Mouse (Mus musculus) lung, adult 2 months (tissue): ENCODE data around the gene Ikbkg. TPM values are rescaled to one million over a fixed set of nuclear protein-coding genes. Genes with fewer than 3 reads are reported as not detected.
"Not testable (repeated sequence)": the region's sequence is repeated elsewhere in the genome, so short reads cannot be mapped to it uniquely, and the experiment has no call there.

Source experiments
- DNase-seq: peaks from one replicate; pipeline ENCODE4 v3.0.0; 2022
- H3K4me1 ChIP-seq: fragments of 200-500 bp; 2 replicates; pipeline ENCODE4 v1.6.1; 2011; ENCODE audit warnings: low read length; ENCODE audit not compliant: control insufficient read depth, insufficient read depth
- H3K4me3 ChIP-seq: fragments of 200-500 bp; replicated peaks from 2 replicates; pipeline ENCODE3; 2011; ENCODE audit warnings: low read depth, mild to moderate bottlenecking, control low read depth, low read length; ENCODE audit errors: extremely low read depth
- CTCF ChIP-seq: fragments of 200-500 bp; IDR thresholded peaks from 2 replicates; pipeline ENCODE4 v1.5.1; 2011; ENCODE audit warnings: mild to moderate bottlenecking, low read length, control low read depth; ENCODE audit not compliant: insufficient read depth
- POLR2A ChIP-seq: fragments of 200-500 bp; IDR thresholded peaks from 2 replicates; pipeline ENCODE4 v1.6.1; 2011; ENCODE audit warnings: low read depth, mild to moderate bottlenecking, control low read depth, low read length, borderline replicate concordance; ENCODE audit errors: extremely low read depth
- WGBS: fragments of 180-500 bp; shearing (Covaris S2); methylation state at CpG from one replicate; pipeline ENCODE4 v1.1.7; 2018; 5-methylcytosine and 5-hydroxymethylcytosine counted together
- polyA plus RNA-seq: library from polyadenylated mRNA; depleted of rRNA; stranded (reverse); fragments of >200 nt; gene quantifications from 2 replicates; pipeline ENCODE4 v1.2.3, GENCODE M21; 2012; rRNA removed

The Ikbkg gene
- polyA plus RNA-seq: 15.2 and 20.2 TPM in 2 replicates

DNA sequence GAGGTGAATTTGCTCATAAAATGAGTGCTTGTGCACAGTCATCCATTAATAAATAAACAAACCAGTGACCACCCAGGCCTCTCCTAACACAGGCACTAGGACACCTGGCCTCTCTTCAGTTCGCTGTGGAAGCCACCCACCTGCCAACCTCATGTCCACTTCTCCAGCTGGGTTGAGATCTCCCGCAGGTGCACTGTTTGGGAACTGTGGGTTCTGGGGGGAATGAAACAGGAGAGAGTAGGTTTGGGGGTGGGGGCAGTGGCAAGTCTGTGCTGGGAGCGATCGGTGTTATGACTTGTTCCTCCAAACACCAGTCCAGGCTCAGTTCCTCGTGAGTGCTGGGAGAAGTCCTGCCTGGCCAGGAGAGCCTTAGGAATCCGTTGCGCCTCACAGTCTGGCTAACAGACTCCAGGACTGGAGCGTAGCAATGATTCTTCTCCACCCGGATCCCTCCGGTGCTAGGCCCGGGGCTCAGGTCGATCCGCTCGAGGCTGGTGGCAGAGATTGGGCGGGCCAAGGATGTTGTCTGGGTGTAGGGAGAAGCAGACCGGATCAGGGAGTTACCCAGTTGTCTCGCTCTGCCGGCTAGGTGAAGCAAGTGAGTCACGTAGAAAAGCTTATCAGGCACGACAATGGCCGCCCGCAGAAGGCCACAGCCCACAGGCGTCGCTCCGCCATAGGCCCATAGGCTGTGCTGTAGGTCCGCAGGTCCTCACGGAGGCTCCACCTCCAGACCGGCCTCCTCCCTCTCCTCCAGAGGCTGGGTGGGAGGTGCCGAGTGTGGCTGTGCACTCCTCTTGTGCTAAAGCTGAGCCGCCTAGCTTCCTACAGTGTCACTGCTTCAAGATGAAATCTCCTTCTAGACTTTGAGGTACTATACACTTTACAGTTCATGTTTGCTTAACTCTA lies at the start of gene Ikbkg, which contains the start of gene Fam3a:
Gene Ikbkg, plus strand, starts transcription at position 756 of the 909 bp plus-strand sequence.
Gene Fam3a, minus strand, starts transcription at position 738 of the 909 bp plus-strand sequence.
- peak; percentile 64 for DNase-seq
- 30% methylated on average over 30 of the region's 30 CpGs for WGBS

GRCm38 (mm10) chrX:74352645-74353466 lies 40.2 kb upstream of the Ikbkg start:
- Histone ChIP-seq H3K4me1 (peaks cover 5% of the 10 kb centered on the region), H3K4me3 (peak overlapping the region; percentile 65)
- TF ChIP-seq CTCF (no peak), POLR2A (no peak)
- 37% methylated on average over 13 of the region's 13 CpGs for WGBS
- DNase-seq: no peak

More for the DNA sequence above, at the start of gene Ikbkg, which contains the start of gene Fam3a:
- no peaks in the 10 kb centered on the region; the same call in 1 of the 2 replicates for H3K4me1 ChIP-seq
- peak within 1 kb of the TSS; percentile 78 for H3K4me3 ChIP-seq
- TF ChIP-seq CTCF (no peak), POLR2A (peak; percentile 88; the same call in 1 of the 2 replicates)

DNA sequence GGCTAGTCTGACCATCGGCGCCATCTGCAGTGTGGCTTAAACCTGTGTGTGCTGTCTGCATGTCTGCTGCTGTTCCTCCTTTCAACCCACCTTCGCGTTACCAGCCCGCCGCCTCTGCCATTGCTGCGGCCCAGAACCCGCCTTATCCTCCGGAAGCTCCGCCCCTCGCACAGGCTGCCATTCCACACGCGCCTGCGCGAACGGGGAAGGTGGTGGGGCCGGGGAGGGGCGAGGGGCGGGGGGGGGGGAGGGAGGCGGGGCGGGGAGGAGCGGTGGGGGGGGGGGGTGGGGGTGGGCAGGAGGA lies 39.7 kb upstream of the Ikbkg start, which contains the start of gene Lage3:
Gene Lage3, minus strand, starts transcription at position 152 of the 304 bp plus-strand sequence.
- 38% methylated on average over 17 of the region's 22 CpGs for WGBS
- Histone ChIP-seq H3K4me3 (peak within 1 kb of the TSS; percentile 65), H3K4me1 (peaks cover 5% of the 10 kb centered on the region)
- TF ChIP-seq POLR2A (peak; percentile 73; the same call in 1 of the 2 replicates), CTCF (no peak)
- peak; percentile 69 for DNase-seq

- not testable (repeated sequence) for H3K4me3 ChIP-seq, DNase-seq, H3K4me1 ChIP-seq
- WGBS: 88% methylated on average over 3 of the region's 3 CpGs
Measured at GRCm38 (mm10) chrX:74357069-74357468, 36.0 kb upstream of the Ikbkg start.

DNA sequence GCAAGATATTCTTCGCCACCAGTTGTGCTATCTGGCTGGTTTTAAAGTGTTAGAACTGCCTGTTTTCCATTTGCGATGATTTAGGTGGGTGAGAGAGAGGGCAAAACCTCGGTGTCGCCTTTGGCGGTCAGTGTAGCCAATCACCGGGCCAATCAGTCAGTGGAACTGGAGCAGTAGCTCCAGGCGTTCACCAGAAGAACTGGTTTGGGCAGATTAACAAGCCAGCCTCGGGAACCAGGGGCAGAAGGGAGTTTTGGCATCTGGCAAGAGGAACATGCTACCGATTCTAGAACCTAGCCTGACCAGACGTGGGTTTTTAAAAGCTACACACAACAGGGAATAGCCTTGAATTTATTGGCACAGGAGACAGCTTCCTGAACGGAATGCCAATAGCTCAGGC lies 33.9 kb upstream of the Ikbkg start:
- H3K4me1 ChIP-seq: no peaks in the 10 kb centered on the region
- no peak overlapping the region for H3K4me3 ChIP-seq
- 42% methylated on average over 11 of the region's 11 CpGs for WGBS
- TF ChIP-seq POLR2A (no peak), CTCF (no peak)
- DNase-seq: peak; percentile 11

- H3K4me3 ChIP-seq: peak overlapping the region; percentile 63
- WGBS: 62% methylated on average over 10 of the region's 10 CpGs
Measured at GRCm38 (mm10) chrX:74367512-74367911, 25.6 kb upstream of the Ikbkg start.

GRCm38 (mm10) chrX:74368209-74368909 lies 24.7 kb upstream of the Ikbkg start:
- 27% methylated on average over 47 of the region's 49 CpGs for WGBS
- Histone ChIP-seq H3K4me1 (peaks cover 3% of the 10 kb centered on the region; the same call in 1 of the 2 replicates), H3K4me3 (peak overlapping the region; percentile 65)
- peak; percentile 47; the same call in 1 of the 2 replicates for TF ChIP-seq POLR2A
- no peak for TF ChIP-seq CTCF
- DNase-seq: peak; percentile 64

More at GRCm38 (mm10) chrX:74367512-74367911, 25.6 kb upstream of the Ikbkg start:
- TF ChIP-seq CTCF: no peak
- no peak for TF ChIP-seq POLR2A
- H3K4me1 ChIP-seq: peaks cover 3% of the 10 kb centered on the region; the same call in 1 of the 2 replicates
- DNase-seq: no peak

DNA sequence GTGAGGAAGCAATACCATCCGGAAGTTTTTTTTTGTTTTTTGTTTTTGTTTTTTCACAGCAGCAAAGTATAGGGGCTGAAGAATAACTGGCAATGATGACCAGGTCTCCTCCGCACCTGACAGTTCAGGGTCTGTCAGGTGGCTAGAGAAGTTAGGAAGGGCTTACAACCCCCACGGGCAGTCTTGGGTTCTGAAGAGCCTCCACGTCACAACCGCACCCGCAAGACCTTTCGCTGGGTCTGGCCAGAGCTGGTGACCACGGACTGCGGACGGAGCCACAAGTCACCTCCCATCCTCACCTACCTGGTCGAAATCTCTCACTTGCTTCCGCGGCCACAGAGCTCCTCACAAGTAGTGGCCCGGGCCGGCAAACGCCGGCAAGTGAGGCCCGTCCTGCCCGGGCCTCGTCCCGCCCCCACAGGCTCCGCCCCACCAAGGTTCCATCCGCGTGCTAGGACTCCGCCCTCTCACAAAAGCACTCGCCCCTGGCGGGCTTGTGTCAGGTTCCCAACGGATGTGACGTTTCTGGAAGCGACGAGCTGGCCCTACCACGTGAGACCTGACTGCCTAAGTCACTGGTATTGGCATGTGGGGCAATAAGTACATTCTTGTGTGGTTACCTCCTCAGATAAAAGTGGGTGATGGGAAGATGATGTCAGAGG lies 20.1 kb upstream of the Ikbkg start, which contains the start of the genes Ubl4a and Slc10a3:
Gene Ubl4a, minus strand, starts transcription at position 331 of the 662 bp plus-strand sequence.
Gene Slc10a3, minus strand, starts transcription at position 462 of the 662 bp plus-strand sequence.
- 29% methylated on average over 32 of the region's 32 CpGs for WGBS
- Histone ChIP-seq H3K4me1 (peaks cover 2% of the 10 kb centered on the region; the same call in 1 of the 2 replicates), H3K4me3 (peak within 1 kb of the TSS; percentile 73)
- peak; percentile 82 for DNase-seq
- TF ChIP-seq POLR2A (peak; percentile 78; the same call in 1 of the 2 replicates), CTCF (no peak)
